Mouse (Mus musculus) hindbrain, postnatal 0 days (tissue): ENCODE measurements around the gene Slc35c2. TPM values are rescaled to one million over a fixed set of nuclear protein-coding genes. Genes with fewer than 3 reads are reported as not detected.

Source experiments
- ATAC-seq: fragments of 200-750 bp; cut with Nextera tagmentation; 2 replicates; pipeline ENCODE4 v1.8.0; 2017; ENCODE audit warnings: mild to moderate bottlenecking, moderate TSS enrichment, moderate library complexity
- DNase-seq: peaks from one replicate; pipeline ENCODE4 v3.0.0-alpha.2; 2015; ENCODE audit warnings: low spot score
- H3K27ac ChIP-seq: fragments of 300-500 bp; sonication (generic); 2 replicates; pipeline ENCODE4 v1.5.1; 2014; ENCODE audit warnings: mild to moderate bottlenecking
- H3K27me3 ChIP-seq: fragments of 300-500 bp; sonication (generic); 2 replicates; pipeline ENCODE4 v1.6.1; 2014; ENCODE audit warnings: low read length, mixed read lengths; ENCODE audit not compliant: insufficient read depth
- H3K36me3 ChIP-seq: fragments of 300-500 bp; sonication (generic); 2 replicates; pipeline ENCODE4 v1.6.1; 2014; ENCODE audit warnings: low read length, mixed read lengths; ENCODE audit not compliant: insufficient read depth
- H3K4me1 ChIP-seq: fragments of 300-500 bp; sonication (generic); 2 replicates; pipeline ENCODE4 v1.6.1; 2014; ENCODE audit warnings: antibody characterized with exemption, low read length, mixed read lengths; ENCODE audit not compliant: insufficient read depth
- H3K4me2 ChIP-seq: fragments of 300-500 bp; sonication (generic); 2 replicates; pipeline ENCODE4 v1.6.1; 2014; ENCODE audit warnings: low read depth, mild to moderate bottlenecking, low read length, moderate library complexity, mixed read lengths
- H3K4me3 ChIP-seq: fragments of 300-500 bp; sonication (generic); 2 replicates; pipeline ENCODE4 v1.5.1; 2014; ENCODE audit warnings: low read length
- H3K9ac ChIP-seq: fragments of 300-500 bp; sonication (generic); replicated peaks from 2 replicates; pipeline ENCODE4 v1.6.1; 2014; ENCODE audit warnings: mild to moderate bottlenecking, low read length, moderate library complexity, mixed read lengths
- H3K9me3 ChIP-seq: fragments of 300-500 bp; sonication (generic); 2 replicates; pipeline ENCODE4 v1.6.1; 2016; ENCODE audit warnings: low read length, mixed read lengths
- CTCF ChIP-seq: IDR thresholded peaks from 2 replicates; pipeline ENCODE4 v1.5.1; 2016; ENCODE audit warnings: antibody characterized with exemption, control low read depth, low read depth
- WGBS: fragments of 180-500 bp; shearing (Covaris S2); extraction: QIAGEN DNeasy Blood & Tissue Kit; methylation state at CpG from one replicate; pipeline ENCODE4 v1.1.7; 2014; 5-methylcytosine and 5-hydroxymethylcytosine counted together
- polyA plus RNA-seq: library from polyadenylated mRNA; unstranded; fragments of >200 nt; fragmentation: Nextera tagmentation; extraction: Ambion mirVana; gene quantifications from 2 replicates; pipeline ENCODE4 v1.2.1, GENCODE M21; 2015
- total RNA-seq: library from RNA; depleted of rRNA; stranded (reverse); fragments of >200 nt; gene quantifications from 2 replicates; pipeline ENCODE4 v1.2.3, GENCODE M21; 2014; rRNA removed

Gene Slc35c2
- total RNA-seq (97.1 and 120 TPM in 2 replicates), polyA plus RNA-seq (65.7 and 68.1 TPM in 2 replicates)

DNA sequence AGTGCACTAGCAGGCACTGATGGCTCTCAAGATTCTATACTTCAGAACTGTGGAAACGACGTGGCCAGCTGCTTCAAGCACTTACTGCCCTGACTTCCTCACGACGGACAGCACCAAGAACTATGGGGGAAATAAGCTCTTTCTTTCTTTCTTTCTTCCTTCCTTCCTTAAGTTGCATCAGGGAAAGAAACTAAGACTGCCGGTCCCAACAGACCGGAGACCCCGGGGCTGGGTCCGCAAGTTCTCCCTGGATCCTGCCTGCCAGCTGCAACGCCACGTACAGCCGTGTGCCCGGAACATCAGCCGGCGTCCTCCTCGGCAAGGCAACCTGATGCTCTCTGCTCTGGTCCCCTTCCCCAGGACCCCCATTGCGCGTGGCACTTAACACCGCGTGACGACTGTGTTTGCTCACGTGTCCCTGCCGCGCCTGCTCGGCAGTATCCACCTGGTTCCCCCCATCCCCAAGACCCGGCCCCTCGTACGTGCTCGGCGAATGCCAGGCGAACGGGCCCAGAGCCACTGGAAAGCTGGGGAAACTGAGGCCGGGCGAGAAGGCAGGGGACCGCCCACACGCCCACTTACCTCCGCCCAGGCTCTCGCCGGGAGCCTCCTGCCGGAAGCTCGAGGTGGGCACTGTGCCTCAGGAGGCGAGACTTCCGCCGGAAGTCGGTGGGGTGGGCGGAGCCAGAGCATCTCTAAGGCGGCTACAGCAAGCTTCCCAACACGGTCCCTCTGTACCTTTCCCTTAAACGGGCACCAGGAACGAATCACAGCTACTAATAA, at the start of gene Slc35c2:
Slc35c2 (minus strand) TSS at position 668 of the 783 bp plus-strand sequence.
- Histone ChIP-seq H3K36me3 (peaks cover 18% of the 10 kb centered on the region), H3K4me2 (peak within 1 kb of the TSS; percentile 89), H3K27ac (peak within 1 kb of the TSS; percentile 92), H3K9ac (peak within 1 kb of the TSS; percentile 59), H3K9me3 (no peaks in the 10 kb centered on the region), H3K4me3 (peak within 1 kb of the TSS; percentile 63), H3K4me1 (peaks cover 25% of the 10 kb centered on the region), H3K27me3 (no peaks in the 10 kb centered on the region)
- peak; percentile 60 for TF ChIP-seq CTCF
- DNase-seq, result peak; percentile 96
- ATAC-seq, result peak; percentile 85
- WGBS, result 1% methylated on average over 49 of the region's 49 CpGs

DNA sequence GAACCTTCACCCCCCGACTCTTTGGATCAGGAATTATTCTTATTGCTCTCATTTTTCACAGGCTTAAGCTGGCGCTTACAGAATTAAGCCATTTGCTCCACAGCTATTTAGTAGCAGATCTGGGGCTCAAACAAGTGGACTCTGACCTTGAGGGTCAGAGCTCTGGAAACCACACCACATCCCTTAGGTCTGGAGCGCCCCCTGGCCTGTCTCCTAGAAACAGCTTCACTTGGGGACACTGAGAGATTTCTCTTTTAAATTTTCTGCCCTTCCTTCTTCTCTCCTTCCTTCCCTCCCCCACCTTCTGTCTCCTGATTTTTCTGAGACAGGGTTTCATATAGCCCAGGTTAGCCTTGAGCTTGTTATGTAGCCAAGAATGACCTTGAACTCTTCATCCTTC, 49.5 kb upstream of the Slc35c2 start:
- H3K4me2 ChIP-seq, result no peak overlapping the region
- peak; percentile 71 for TF ChIP-seq CTCF
- peaks cover 3% of the 10 kb centered on the region; the same call in 1 of the 2 replicates for H3K4me1 ChIP-seq
- DNase-seq, result peak; percentile 57
- no peaks in the 10 kb centered on the region for H3K9me3 ChIP-seq
- H3K9ac ChIP-seq, result no peak overlapping the region
- no peaks in the 10 kb centered on the region for H3K36me3 ChIP-seq
- H3K27ac ChIP-seq, result no peak overlapping the region
- WGBS, result 25% methylated on average over 3 of the region's 3 CpGs
- ATAC-seq, result no peak
- H3K27me3 ChIP-seq, result no peaks in the 10 kb centered on the region
- no peak overlapping the region for H3K4me3 ChIP-seq

DNA sequence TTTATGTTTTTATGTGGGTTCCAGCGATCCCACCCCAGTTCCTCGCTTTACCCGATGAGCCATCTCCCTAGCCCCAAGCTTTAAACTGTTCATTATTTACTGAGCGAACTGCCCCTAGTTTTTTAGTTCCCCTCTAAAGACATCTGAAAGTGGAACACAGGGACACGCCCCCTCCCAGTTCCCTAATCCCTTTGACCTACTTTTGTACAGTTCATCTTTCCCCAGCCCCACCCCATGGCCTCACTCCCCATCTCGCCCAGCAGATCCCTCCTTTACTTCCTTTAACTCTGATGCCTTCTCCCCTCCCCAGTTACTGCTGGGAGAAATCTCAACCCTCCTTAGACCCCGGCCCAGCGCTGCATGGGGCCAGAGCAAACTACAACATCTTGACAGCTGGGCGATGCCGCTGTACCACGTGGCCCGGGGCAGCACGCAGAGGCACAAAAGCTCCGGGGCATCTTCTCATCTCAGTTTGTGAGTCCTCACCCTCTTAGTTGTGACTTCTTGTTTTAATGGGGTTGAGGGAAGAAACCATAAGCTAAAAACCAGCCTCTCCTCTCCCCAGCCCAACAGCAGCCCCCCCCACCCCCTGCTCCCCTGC, 45.0 kb upstream of the Slc35c2 start:
- 39% methylated on average over 14 of the region's 14 CpGs for WGBS
- Histone ChIP-seq H3K36me3 (no peaks in the 10 kb centered on the region), H3K4me2 (no peak overlapping the region), H3K27me3 (no peaks in the 10 kb centered on the region), H3K4me1 (peaks cover 3% of the 10 kb centered on the region; the same call in 1 of the 2 replicates), H3K9ac (no peak overlapping the region), H3K27ac (no peak overlapping the region), H3K4me3 (no peak overlapping the region), H3K9me3 (no peaks in the 10 kb centered on the region)
- TF ChIP-seq CTCF, result no peak
- ATAC-seq (no peak), DNase-seq (no peak)

DNA sequence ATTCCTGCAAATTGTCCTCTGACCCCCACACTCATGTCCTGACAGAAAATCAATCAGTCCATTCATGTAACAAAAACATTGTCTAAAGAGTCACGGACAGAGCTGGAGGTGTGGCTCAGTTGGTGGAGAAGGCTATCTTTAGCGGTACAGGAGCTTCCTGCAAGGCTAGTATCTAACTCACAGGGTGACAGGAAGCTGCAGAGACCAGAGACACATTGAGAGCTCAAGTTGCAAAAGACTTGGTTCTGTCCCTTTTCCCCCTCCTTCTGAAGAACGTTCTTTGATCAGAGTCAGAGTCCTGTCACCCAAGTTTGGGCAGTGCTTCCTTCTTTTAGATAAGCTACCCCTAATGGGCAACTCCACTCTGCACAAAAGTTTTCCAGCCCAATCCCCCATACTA, 42.0 kb upstream of the Slc35c2 start:
- DNase-seq (no peak), ATAC-seq (no peak)
- H3K4me3 ChIP-seq, result no peak overlapping the region
- H3K36me3 ChIP-seq, result no peaks in the 10 kb centered on the region
- WGBS, result 49% methylated on average over 3 of the region's 3 CpGs
- no peak overlapping the region for H3K27ac ChIP-seq
- no peak for TF ChIP-seq CTCF
- H3K27me3 ChIP-seq, result no peaks in the 10 kb centered on the region
- no peak overlapping the region for H3K9ac ChIP-seq
- no peaks in the 10 kb centered on the region for H3K9me3 ChIP-seq
- H3K4me2 ChIP-seq, result no peak overlapping the region
- peaks cover 17% of the 10 kb centered on the region for H3K4me1 ChIP-seq

DNA sequence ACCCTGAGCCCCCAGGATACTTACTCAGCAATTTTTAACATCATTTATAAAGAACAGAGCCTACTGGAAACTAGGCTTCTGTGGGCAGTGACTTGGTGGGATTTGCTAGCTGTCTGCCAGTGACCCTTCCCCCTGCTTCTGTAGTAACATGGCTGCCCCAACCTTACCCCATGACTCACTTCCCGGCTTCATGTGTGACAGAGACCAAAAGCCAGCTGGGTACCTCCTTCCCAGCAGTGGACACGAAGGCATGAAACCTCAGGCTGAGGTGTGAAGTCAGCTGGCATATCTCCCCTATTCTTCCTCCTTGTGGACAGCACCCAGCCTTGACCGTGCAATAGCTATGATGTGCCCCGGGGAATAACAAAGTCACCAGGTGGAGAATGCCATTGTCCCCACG, 41.1 kb upstream of the Slc35c2 start:
- peaks cover 26% of the 10 kb centered on the region for H3K4me1 ChIP-seq
- H3K9me3 ChIP-seq, result no peaks in the 10 kb centered on the region
- no peak for DNase-seq
- H3K4me3 ChIP-seq, result no peak overlapping the region
- no peak overlapping the region for H3K4me2 ChIP-seq
- no peak for ATAC-seq
- H3K36me3 ChIP-seq, result no peaks in the 10 kb centered on the region
- no peak overlapping the region for H3K27ac ChIP-seq
- no peak for TF ChIP-seq CTCF
- H3K27me3 ChIP-seq, result no peaks in the 10 kb centered on the region
- H3K9ac ChIP-seq, result no peak overlapping the region
- 78% methylated on average over 5 of the region's 5 CpGs for WGBS

DNA sequence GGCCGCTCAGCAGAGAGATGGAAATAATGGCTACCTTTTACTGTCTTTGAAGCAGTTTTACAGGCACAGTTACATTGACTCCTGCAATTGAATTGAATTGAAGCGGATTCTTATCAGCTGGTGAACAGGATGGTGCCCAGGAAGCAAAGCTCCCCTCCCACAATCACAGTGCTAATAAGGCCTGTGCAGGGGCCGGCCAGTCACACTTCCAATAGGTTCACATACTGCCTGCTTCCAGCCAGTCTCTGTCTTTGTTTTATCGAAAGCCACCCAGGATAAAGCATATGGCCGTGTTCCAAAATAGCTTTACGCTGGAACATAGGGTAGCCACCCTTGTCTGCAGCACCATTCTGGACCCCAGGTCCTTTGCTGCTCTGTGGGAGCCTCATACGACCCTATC, 39.7 kb upstream of the Slc35c2 start:
- ATAC-seq, result no peak
- WGBS, result 21% methylated on average over 7 of the region's 7 CpGs
- peak overlapping the region; percentile 85 for H3K27ac ChIP-seq

More for the DNA sequence above, 39.7 kb upstream of the Slc35c2 start:
- H3K36me3 ChIP-seq, result no peaks in the 10 kb centered on the region
- TF ChIP-seq CTCF, result no peak
- no peaks in the 10 kb centered on the region for H3K9me3 ChIP-seq
- H3K9ac ChIP-seq, result peak overlapping the region; percentile 65; the same call in 1 of the 2 replicates
- peak; percentile 43 for DNase-seq
- H3K4me3 ChIP-seq, result peak overlapping the region; percentile 90
- H3K4me2 ChIP-seq, result peak overlapping the region; percentile 87
- H3K4me1 ChIP-seq, result peaks cover 28% of the 10 kb centered on the region
- H3K27me3 ChIP-seq, result no peaks in the 10 kb centered on the region
